16 mouse cellular contexts compared by ENCODE assay signal in the genomic region with DNA sequence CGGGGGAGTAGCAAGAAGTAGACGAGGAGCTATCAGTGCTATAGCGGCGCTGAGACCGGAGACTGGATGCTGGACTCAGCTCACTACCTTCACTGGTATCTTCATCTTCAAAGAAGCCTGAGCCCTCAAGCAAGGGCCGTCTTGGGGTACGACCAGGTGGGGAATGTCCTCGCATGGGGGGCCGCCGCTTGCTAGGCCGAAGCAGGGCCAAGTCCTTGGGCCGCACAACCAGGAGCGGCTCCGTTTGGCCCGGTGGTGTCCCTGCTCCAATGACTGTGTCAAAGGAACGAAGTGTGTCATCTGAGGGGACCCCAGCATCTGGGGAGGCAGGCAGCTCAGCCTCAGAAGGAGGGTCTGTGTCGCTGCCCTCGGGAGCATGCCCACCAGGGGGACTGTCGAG. TPM values are rescaled to one million over a fixed set of nuclear protein-coding genes. Genes with fewer than 3 reads are reported as not detected.
"Had no signal": no experiment of that assay in that cellular context is flagged by ENCODE, and none has a peak within 500 bp of the region (broad histone marks: within the 10 kb centered on the region; RNA-seq: fewer than 3 reads in every experiment).

No protein-coding gene starts in this region.

- DNase-seq: kidney, adult 11 months; kidney, adult 9 months; kidney, postnatal 36 days; layer of hippocampus, adult 9-11 months; layer of hippocampus, postnatal 36 days; lung, adult 18-20 months; midbrain, embryonic 14.5 days; thymus, postnatal 4 days had no signal

- H3K9ac ChIP-seq: limb, embryonic 15.5 days had no signal

- H3K4me2 ChIP-seq: limb, embryonic 15.5 days had no signal

- H3K27ac ChIP-seq: kidney, postnatal 0 days; limb, embryonic 15.5 days; stomach, postnatal 0 days had no signal

- H3K4me3 ChIP-seq: limb, embryonic 15.5 days; myocyte had no signal

- H3K27me3 ChIP-seq: limb, embryonic 15.5 days had no signal

- H3K9me3 ChIP-seq: limb, embryonic 15.5 days had no signal

RNA-seq across cellular contexts. Expression of a gene that starts 18.7 kb away (rescaled TPM):
- total RNA-seq: layer of hippocampus, adult 18-20 months; layer of hippocampus, postnatal 36 days; left cerebral cortex, postnatal 25 days had no signal
- polyA plus RNA-seq: limb, embryonic 11.5 days; neural tube, embryonic 14.5 days had no signal
